Mouse (Mus musculus) cortical plate, adult 2 months (tissue): ENCODE data around the gene Bace2.

Source experiments
- CTCF ChIP-seq: fragments of 200-500 bp; IDR thresholded peaks from 2 replicates; pipeline ENCODE4 v1.5.1; 2011; ENCODE audit warnings: mild to moderate bottlenecking, control low read depth, low read length; ENCODE audit not compliant: insufficient read depth; ENCODE audit errors: extremely low read depth
- POLR2A ChIP-seq: fragments of 200-500 bp; IDR thresholded peaks from 2 replicates; pipeline ENCODE4 v1.6.1; 2011; ENCODE audit warnings: mild to moderate bottlenecking, low read length, control low read depth; ENCODE audit not compliant: insufficient read depth; ENCODE audit errors: extremely low read depth

- TF ChIP-seq POLR2A (no peak), CTCF (no peak)
Observed at GRCm38 (mm10) chr16:97391701-97392384, 35.3 kb downstream of the Bace2 start.
